Mouse (Mus musculus): Measurements from ENCODE around the gene Zdhhc6. TPM values are rescaled to one million over a fixed set of nuclear protein-coding genes. Genes with fewer than 3 reads are reported as not detected.

Gene Zdhhc6
- 10 to 100 TPM; 16.1 to 20.5 TPM for total RNA-seq (2021)
- long read RNA-seq, experiment 1, transcript Zdhhc6-207 (11 exons, 2,168 nt), result major isoform, 36 of 42 reads
- long read RNA-seq, experiment 1, partial matches to known transcripts, result 2 of 42 reads
- long read RNA-seq, experiment 1, other reads (novel, unspliced or antisense), result 3 of 42 reads
- long read RNA-seq, experiment 2, transcript Zdhhc6-207 (11 exons, 2,168 nt), result major isoform, 40 of 49 reads
- long read RNA-seq, experiment 2, partial matches to known transcripts, result 3 of 49 reads
- long read RNA-seq, experiment 2, other reads (novel, unspliced or antisense), result 6 of 49 reads

DNA sequence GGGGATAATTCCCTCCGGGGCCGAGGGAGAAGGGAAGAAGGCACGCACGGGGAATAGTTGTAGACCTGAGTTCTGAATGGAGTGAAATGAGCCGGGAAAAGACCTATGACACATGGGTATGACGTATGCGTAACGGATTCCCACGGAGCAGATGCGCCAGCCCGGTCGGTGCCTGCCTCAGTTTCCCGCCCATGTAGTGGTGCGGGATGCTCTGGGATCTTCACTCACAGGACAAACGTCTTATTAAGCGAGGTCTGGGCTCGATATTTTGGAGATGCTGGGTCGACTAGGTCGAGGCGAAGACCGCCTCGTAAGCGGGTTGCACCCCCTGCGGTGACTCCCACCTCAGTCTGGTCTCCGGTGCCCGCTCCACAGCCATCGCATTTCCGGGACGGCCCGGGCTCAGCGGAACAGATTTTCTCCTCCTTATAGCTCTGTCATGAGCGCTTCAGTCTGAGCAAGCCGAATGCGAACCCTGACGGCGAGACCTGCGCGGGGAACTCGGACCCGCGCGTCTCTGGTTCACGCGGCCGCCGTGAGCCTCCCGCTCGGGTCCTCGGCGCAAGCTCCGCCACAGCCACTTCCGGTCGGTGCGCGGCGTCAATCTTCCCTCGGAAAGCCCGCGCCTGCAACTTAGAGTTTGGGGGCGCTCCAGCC is at the start of gene Zdhhc6:
Gene Zdhhc6, minus strand, starts transcription at position 581 of the 657 bp plus-strand sequence.
- DNase-seq, result peak; percentile 74

GRCm38 (mm10) chr19:55362606-55363005 is 46.8 kb upstream of the Zdhhc6 start:
- DNase-seq, result no peak

GRCm38 (mm10) chr19:55350673-55351378 is 35.0 kb upstream of the Zdhhc6 start:
- DNase-seq, result no peak

DNA sequence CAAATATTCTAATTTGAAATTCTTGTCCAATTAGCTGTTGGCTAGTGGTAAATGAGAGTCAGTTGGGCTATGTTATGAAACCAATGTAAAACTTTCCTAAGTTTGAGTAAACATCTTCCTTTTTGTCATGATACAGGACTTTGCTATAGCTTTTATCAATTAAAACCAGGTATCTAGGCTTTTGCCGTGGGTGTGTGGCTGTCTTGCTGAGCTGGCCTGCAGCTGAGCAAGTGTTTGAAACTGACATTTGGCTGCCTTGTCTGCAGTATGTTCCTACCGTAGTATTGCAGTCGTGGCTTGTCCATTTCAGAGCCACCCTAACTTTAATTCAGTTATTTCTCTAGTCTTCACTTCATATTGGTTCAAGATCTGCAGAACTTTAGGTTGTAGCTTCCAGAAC is 32.4 kb upstream of the Zdhhc6 start:
- DNase-seq, result no peak

GRCm38 (mm10) chr19:55343274-55343673 is 27.4 kb upstream of the Zdhhc6 start:
- DNase-seq, result no peak

- no peak for DNase-seq
Measured at GRCm38 (mm10) chr19:55342423-55342822, 26.6 kb upstream of the Zdhhc6 start.

DNA sequence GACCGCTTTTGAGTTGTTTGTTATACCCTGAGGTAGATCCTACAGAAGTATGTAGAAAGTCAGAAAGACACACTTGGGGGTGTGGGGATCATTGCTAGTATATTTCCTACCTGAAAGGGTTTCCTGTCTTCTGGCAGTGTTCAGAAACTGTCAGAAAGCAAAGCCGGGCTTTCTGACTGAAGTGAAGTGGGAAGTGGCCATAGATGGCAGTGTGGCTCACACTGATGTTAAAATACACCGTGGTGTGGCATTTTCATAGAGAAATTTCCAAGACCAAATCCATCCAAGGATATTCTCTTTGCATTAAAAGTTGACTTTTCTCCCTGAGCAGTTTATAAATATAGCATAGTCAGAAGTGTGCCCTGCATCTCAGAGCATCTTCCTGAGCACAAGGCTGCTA is 25.5 kb upstream of the Zdhhc6 start:
- DNase-seq, result no peak

GRCm38 (mm10) chr19:55340521-55340920 is 24.7 kb upstream of the Zdhhc6 start:
- no peak for DNase-seq

DNA sequence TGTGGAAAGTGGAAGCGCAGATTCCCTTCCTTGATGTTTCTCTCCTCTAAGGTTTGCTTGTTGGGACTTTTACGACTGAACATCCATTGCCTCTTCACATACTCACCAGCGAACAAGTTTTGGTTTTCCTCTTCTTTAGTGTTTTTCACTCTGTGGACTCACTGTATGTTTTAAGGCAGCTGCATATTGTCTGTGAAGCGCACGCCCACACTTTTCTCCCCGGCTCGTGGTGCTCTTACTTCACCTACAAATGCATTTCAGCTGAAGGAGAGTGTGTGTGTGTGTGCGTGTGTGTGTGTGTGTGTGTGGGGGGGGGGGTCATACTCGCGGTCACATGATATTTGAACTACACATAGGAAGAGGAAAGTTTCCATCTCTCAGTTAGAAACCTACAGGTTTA is 21.8 kb upstream of the Zdhhc6 start:
- DNase-seq, result no peak

GRCm38 (mm10) chr19:55337066-55337465 is 21.2 kb upstream of the Zdhhc6 start:
- DNase-seq, result no peak

GRCm38 (mm10) chr19:55336441-55336840 is 20.6 kb upstream of the Zdhhc6 start:
- no peak for DNase-seq

DNA sequence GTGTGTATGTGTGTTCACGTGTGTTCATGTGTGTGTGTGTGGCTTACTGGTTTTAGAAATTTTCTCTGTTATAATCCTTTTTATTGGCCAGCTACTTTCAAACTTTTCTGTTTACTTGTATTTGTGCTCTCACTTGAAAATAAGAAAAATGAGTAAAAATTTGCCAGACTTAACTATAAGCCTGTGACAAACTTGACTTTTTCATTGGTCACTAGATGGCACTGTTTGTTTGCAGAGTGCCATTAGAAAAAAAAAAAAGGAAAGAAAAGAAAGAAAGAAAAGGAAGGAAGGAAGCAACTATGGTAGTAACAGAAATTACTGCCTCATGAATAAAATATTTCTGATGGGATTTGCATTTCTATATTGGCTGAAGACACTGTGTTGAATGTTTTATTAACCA is 20.0 kb upstream of the Zdhhc6 start:
- no peak for DNase-seq

DNA sequence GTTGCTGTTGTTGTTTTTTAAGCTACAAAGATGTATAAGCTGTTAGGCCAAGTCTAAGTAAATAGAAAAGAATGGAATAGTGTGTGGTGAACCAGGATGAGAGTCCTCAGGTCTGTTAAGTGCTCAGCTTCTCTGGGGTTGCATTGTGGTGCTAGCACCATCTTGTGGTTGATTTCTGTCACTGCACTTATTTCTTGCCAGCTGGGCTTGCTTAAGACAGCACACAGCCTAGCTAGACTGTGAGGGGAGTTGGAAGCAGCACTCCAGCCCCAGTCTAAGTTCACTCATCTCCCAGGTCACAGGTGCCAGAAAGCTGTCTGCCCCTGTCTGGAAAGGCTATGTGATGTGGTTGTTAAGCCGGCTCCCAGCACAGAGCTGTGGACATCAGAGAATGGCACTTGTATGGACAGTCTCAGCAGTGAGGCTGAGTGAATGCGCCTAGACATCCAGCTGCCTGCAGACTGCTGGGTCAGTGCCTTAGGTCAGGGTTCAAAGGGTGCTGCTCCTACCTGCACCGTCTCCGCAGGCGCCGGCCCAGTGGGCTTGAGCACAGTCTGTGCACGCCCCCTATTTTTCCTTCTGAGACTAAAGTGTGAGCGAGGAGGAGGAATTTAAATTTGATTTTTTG is 16.9 kb upstream of the Zdhhc6 start:
- DNase-seq, result peak; percentile 41

DNA sequence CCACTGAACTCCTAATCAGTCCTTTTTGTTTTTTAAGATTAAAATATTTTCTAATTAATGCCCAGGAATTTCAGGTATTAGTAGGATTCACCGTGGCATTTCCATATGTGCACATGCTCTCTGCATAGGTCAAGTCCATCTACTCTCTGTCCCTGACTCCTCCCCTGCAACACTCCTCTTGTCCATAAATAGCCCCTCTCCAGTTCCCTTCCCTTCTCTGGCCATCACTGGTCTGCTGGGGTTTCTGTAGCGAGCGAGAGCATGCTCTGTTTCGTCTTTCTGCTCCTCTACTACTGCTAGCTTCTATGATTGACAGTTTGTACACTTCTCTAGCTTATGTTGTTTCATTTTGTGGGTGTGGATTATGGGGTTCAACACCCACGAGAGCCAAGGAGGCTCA is 15.9 kb upstream of the Zdhhc6 start:
- no peak for DNase-seq

GRCm38 (mm10) chr19:55327510-55327909 is 11.7 kb upstream of the Zdhhc6 start:
- DNase-seq, result no peak

DNA sequence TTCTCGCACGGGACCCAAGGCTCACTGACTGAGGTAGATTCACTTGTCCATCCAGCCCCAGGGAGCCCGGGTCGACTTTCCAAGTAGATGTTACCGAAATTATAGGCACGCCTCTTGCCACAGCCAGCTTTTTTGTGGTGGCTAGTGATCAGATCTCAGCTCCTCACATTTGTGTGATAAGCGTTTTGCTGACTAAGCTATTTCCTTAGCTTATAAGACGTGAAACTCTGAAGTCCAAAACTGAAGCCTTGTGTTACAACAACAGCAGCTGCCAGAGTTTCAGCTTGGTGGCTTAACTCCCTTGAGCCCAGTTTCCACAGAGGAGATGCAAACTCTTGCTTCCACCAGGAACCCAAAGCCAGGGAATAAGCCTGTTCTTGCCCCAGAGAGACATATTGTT is 6.8 kb upstream of the Zdhhc6 start:
- no peak for DNase-seq

- no peak for DNase-seq
Measured at GRCm38 (mm10) chr19:55319521-55319920, 3.7 kb upstream of the Zdhhc6 start.

DNA sequence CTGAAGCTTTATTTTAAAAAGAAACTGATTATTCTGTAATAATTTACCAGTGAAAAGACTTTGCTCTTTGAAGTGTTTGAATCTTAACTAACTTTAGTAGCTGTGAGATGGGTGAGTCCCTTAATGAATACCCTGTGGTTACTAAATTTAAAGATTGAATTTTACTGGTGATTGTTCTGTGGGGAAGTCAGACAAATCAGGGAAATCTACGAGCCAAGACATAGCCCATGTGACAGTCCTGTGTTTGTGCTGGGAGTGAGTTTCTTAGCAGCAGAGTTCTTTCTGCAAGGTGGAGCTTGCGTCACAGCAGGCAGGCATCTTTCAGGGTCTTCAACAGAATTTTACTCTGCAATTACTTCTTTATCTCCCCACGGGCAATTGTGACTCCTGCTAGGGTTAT is 3.2 kb upstream of the Zdhhc6 start:
- no peak for DNase-seq

- DNase-seq, result no peak
Measured at GRCm38 (mm10) chr19:55316901-55317300, 1.1 kb upstream of the Zdhhc6 start.

DNA sequence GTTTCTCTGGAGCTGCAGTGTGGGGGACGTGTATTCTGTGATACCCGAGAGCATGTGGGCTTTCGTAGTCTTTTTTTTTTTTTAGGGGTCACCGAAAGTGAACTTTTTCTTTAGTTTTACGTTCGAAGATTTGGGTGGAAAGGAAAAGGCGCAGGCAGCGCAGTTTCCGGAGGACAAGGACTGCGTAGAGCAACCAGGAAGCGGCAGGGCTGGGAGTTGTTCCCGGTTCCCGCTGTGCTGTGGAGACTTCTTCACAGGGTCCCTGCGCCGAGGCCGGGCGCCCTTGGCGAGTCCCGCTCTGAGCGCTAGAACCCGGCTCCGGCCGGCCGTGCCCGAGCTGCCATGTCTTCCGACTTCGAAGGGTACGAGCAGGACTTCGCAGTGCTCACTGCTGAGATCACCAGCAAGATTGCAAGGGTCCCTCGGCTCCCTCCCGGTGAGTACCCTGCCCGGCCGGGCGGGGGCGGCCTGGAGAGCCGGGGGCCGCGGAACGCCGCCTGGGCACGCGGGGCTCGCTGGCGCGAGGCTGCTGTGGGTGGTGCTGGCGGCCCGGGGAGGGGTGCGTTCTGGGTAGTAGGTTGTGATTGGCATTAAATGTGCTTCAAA is 380 bp upstream of the Zdhhc6 start, which contains the start of gene Vti1a:
Gene Vti1a, plus strand, starts transcription at position 187 of the 606 bp plus-strand sequence.
- DNase-seq, result peak; percentile 83

DNA sequence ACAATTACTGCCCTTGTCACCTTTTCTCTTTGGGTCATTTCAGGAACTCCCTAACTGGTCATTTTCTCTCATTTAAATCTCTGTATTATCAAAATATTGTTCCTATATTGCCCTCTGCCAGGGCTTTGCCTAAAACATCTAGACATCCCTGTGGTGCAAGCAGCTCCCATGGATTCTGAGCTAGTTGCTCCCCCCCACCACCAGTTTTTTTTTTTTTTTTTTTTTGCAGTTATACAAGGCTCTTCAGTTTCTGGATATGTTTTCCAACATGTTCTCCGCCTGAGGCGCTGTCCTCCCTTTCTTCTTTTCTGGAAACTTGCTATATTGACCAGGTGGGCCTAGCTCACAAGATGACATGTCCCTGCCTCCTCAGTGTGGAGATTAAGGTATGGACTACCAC is 2.2 kb downstream of the Zdhhc6 start:
- no peak for DNase-seq

- DNase-seq, result no peak
Measured at GRCm38 (mm10) chr19:55311874-55312273, 4.0 kb downstream of the Zdhhc6 start.
